Mouse (Mus musculus) right cerebral cortex, postnatal 36 days (tissue): ENCODE measurements at regions not wholly inside any gene's neighbourhood (a gene's known extent, or its start where the extent isn't known, plus 50 kb on each side); places are given as distances from the start of the nearest gene placed in this dataset.

ENCODE experiments used
- DNase-seq, 2 experiments: peaks; one replicate each; pipeline ENCODE4 v3.0.0; 2022; ENCODE audit warnings: low spot score in 2 of 2, mixed read lengths in 1 of 2

DNA sequence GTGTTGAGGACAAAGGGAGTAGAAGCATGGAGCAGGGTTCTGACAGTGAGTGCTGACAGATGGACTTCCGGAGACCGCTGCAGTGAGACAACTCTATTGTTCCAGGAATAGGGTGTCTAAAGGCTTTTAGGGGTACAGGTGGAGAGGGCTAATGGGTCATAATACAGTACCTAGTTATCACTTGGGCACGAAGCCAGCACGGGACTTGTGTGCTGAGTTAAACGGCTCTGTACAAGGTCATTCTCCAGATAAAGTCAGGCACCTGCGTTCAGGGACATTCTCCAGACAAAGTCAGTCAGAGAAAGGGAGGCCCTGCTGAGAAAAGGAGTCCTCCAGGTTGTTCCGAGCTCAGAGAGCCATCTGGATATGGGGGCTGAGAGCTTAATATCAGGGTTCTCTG is 60.2 kb upstream of the Itga6 start:
- no peak for DNase-seq

GRCm38 (mm10) chr2:71689041-71689440 is 56.4 kb upstream of the Itga6 start:
- no peak for DNase-seq

DNA sequence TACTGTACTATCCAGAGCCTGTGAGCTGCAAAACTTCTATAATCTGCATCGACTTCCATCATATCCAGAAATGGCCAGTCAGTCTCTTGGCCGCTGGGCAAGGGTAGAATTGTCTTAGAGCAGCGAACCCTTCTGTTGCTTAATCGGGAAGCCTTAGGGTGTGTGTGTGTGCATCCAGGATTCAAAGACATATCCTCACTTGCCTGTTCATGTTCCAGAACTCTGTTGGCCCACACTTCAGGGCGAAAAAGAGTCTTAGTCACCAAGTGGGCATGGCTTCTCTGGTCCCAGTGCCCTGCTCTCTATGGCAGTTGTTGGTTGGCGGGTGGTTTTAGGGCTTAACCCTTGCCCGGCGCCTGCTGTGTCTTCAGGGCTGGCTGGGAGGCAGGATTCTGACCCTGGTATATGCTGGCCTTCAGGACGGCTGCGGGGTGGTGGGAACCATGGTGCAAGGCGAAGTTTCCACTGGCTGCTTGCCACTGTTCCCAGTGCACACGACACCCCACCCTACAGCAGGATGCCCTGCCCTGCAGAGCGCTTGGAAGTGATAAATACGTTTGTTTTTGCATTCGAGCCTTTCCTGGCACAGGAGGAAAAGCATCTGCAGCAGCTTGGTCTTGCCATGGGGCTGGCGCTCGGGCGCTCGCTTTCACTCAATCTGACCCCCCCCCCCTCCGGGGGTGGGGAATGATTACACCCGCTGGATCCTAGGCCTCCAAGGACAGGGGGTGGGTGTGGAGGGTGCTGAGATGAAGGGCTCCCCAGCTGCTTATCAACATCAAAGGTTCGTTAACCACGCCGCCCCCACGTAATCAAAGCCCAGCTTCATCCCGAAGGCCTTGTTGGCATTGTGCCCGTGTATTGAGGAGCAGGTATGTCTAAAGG is 54.9 kb upstream of the Itga6 start:
- DNase-seq = no peak

- no peak for DNase-seq
Observed at GRCm38 (mm10) chr2:71694758-71695310, 50.6 kb upstream of the Itga6 start.
